Mouse (Mus musculus): ENCODE measurements at regions not wholly inside any gene's neighbourhood (a gene's known extent, or its start where the extent isn't known, plus 50 kb on each side); places are given as distances from the start of the nearest gene placed in this dataset.

DNA sequence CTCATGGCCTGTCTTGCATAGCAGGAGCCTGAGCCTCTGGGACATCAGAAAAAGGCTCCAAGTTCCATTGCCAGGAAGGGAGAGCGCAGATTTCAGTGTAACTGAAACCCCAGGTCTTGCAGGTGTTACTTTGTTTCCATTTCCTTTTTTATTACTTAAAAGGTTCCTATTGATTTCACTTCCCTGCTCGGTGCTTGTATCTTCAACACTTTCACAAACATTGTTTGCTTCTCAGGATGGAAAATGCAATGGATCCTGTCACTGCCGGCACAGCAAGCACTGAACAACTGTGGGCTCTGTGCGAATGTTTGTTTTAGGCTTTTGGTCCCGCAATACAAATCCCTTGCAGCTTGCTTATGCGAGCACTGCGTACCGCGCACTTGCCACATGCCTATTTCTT is 290.0 kb upstream of the Stt3b start:
- no peaks in the 10 kb centered on the region for H3K4me1 ChIP-seq (ENCODE audit: control insufficient read depth, low read depth, low read length)
- no peak overlapping the region for H3K27ac ChIP-seq (ENCODE audit: low read length)
- no peaks in the 10 kb centered on the region for H3K9me3 ChIP-seq (replicated peaks; ENCODE audit: control insufficient read depth, low read length)
- no peak overlapping the region for H3K9ac ChIP-seq (ENCODE audit: low read depth, low read length)
- no peak for ATAC-seq (ENCODE audit: low read depth)
- no peaks in the 10 kb centered on the region for H3K36me3 ChIP-seq (ENCODE audit: control insufficient read depth, insufficient read depth)
- no peaks in the 10 kb centered on the region for H3K27me3 ChIP-seq (ENCODE audit: control insufficient read depth, insufficient read depth, low read depth, low read length)
- 75% methylated on average over 9 of the region's 9 CpGs for WGBS (ENCODE audit: insufficient replicate concordance)
- no peak overlapping the region for H3K4me3 ChIP-seq (ENCODE audit: low read depth, low read length)
- no peak overlapping the region for H3K4me2 ChIP-seq (ENCODE audit: low read depth, low read length)

DNA sequence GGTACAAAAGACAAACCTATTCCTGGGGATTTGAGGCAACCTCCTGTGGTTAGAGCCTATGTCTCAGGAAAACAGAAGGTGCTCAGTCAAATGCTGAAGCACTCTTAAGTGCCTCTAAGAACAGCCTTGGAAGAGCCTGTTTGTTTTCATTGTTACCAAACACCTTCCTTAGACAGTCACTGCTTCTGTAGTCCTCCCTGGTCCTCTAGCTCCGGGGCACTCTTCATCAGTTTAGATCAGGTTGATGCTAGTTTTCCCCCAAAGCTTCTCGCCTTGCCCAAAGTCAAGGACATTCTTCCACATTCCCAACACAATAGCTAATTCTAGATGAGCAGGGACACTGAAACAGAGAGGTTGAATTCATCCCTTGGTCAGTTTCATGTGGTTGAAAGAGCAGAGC is 290.6 kb upstream of the Stt3b start:
- Histone ChIP-seq H3K4me3 (ENCODE audit: low read depth, low read length) (no peak overlapping the region), H3K9ac (ENCODE audit: low read depth, low read length) (no peak overlapping the region), H3K27ac (ENCODE audit: low read length) (no peak overlapping the region), H3K36me3 (ENCODE audit: control insufficient read depth, insufficient read depth) (no peaks in the 10 kb centered on the region), H3K4me2 (ENCODE audit: low read depth, low read length) (no peak overlapping the region), H3K9me3 (replicated peaks; ENCODE audit: control insufficient read depth, low read length) (no peaks in the 10 kb centered on the region), H3K4me1 (ENCODE audit: control insufficient read depth, low read depth, low read length) (no peaks in the 10 kb centered on the region), H3K27me3 (ENCODE audit: control insufficient read depth, insufficient read depth, low read depth, low read length) (no peaks in the 10 kb centered on the region)
- 68% methylated on average over 2 of the region's 2 CpGs for WGBS (ENCODE audit: insufficient replicate concordance)
- ATAC-seq (ENCODE audit: low read depth), result no peak

DNA sequence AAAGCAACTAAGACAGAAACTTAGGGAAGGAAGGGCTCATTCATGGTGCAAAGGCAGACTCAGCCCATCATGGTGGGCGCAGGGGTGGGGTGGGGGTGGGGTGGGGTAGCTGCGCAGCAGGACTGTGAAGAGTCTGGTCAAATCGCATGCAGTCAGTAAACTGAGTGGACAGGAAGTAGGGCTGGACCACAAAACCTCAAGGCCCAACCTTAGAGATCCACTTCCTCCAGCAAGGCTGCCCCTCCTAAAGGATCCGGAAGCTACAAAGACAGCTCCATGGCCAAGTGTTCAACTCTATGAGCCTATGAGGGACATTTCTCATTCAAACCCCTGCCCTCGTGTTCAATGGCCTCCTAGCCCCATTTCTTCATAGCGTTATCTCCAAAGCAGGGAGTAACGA is 292.6 kb upstream of the Stt3b start:
- Histone ChIP-seq H3K4me2 (ENCODE audit: low read depth, low read length) (no peak overlapping the region), H3K9me3 (replicated peaks; ENCODE audit: control insufficient read depth, low read length) (no peaks in the 10 kb centered on the region), H3K4me3 (ENCODE audit: low read depth, low read length) (no peak overlapping the region), H3K9ac (ENCODE audit: low read depth, low read length) (no peak overlapping the region), H3K27me3 (ENCODE audit: control insufficient read depth, insufficient read depth, low read depth, low read length) (no peaks in the 10 kb centered on the region), H3K36me3 (ENCODE audit: control insufficient read depth, insufficient read depth) (no peaks in the 10 kb centered on the region), H3K4me1 (ENCODE audit: control insufficient read depth, low read depth, low read length) (no peaks in the 10 kb centered on the region), H3K27ac (ENCODE audit: low read length) (no peak overlapping the region)
- WGBS (ENCODE audit: insufficient replicate concordance), result 64% methylated on average over 7 of the region's 7 CpGs
- no peak for ATAC-seq (ENCODE audit: low read depth)

DNA sequence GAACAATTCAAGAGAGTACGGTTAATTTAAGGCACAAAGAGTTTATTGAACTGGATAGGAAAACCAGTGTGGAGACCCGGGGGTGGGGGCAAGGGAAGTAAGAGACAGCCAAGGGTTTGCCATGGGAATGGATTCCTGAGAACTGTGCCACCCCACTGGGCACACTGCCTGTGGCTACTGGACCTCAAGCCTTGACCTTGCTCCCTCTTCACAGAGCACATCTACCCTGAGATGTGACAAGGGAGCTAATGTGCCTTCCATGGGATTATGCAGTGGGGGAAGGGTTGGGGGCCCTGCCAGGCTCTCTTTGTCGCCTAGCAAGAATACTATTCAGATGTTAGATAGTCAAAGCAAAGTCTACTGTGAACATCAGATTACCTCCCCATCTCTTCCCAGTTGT is 294.2 kb upstream of the Stt3b start:
- Histone ChIP-seq H3K4me3 (ENCODE audit: low read depth, low read length) (no peak overlapping the region), H3K4me1 (ENCODE audit: control insufficient read depth, low read depth, low read length) (no peaks in the 10 kb centered on the region), H3K36me3 (ENCODE audit: control insufficient read depth, insufficient read depth) (no peaks in the 10 kb centered on the region), H3K27ac (ENCODE audit: low read length) (no peak overlapping the region), H3K9me3 (replicated peaks; ENCODE audit: control insufficient read depth, low read length) (no peaks in the 10 kb centered on the region), H3K27me3 (ENCODE audit: control insufficient read depth, insufficient read depth, low read depth, low read length) (no peaks in the 10 kb centered on the region), H3K4me2 (ENCODE audit: low read depth, low read length) (no peak overlapping the region), H3K9ac (ENCODE audit: low read depth, low read length) (no peak overlapping the region)
- ATAC-seq (ENCODE audit: low read depth), result no peak
- WGBS (ENCODE audit: insufficient replicate concordance), result 62% methylated on average over 3 of the region's 3 CpGs

DNA sequence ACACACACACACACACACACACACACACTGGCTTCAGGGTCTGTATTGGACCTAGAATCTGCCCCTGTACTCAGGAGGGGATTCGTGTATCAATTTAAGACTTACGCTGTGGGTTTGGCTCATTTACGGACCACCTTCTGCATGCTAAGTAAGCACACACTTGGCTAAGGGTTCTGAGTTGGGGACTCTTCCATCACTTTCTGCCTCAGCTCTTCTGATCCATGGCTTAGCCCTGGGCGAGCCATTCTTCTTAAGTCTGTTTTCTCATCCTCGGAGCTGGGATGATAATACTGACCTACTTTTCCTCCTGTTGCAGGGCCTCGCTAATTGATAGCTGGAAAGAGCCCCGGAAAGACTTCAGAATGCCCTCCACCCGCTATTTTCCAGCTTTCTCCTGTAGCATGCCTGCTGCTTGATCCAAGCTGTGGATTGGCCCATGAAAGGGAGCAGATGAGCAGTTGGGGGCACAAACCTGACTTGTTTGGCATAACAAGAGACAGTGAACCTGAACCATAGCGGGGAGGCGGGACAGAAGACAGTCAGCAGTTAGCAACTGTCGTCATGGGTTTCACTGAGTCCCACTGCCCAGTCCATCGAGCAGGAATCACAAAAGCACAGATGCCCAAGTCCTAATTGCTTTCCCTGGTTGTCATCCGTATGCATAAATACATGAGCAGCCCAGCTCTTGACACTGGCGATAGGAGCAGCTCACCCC is 294.9 kb upstream of the Stt3b start:
- Histone ChIP-seq H3K36me3 (ENCODE audit: control insufficient read depth, insufficient read depth) (no peaks in the 10 kb centered on the region), H3K9me3 (replicated peaks; ENCODE audit: control insufficient read depth, low read length) (no peaks in the 10 kb centered on the region), H3K9ac (ENCODE audit: low read depth, low read length) (no peak overlapping the region), H3K27ac (ENCODE audit: low read length) (no peak overlapping the region), H3K4me3 (ENCODE audit: low read depth, low read length) (no peak overlapping the region), H3K4me2 (ENCODE audit: low read depth, low read length) (no peak overlapping the region), H3K27me3 (ENCODE audit: control insufficient read depth, insufficient read depth, low read depth, low read length) (no peaks in the 10 kb centered on the region), H3K4me1 (ENCODE audit: control insufficient read depth, low read depth, low read length) (no peaks in the 10 kb centered on the region)
- WGBS (ENCODE audit: insufficient replicate concordance), result 77% methylated on average over 14 of the region's 14 CpGs
- no peak for ATAC-seq (ENCODE audit: low read depth)

DNA sequence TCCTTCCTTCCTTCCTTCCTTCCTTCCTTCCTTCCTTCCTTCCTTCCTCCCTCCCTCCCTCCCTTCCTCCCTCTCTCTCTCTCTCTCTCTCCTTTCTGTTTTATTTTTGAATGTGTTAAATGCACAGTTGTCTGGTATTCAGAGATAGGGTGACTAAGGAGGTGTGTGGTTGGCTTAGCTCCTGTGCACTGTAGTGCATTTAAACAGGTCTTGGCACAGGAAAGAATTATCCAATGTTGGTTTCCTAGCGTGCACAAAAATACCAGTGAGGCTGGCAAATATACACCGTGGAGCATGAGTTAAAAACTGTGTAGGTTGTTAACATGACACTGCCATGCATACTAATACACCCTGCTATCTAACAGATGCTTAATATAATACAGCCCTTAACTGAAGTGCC is 297.7 kb upstream of the Stt3b start:
- 20% methylated on average over 2 of the region's 2 CpGs for WGBS (ENCODE audit: insufficient replicate concordance)
- no peaks in the 10 kb centered on the region for H3K27me3 ChIP-seq (ENCODE audit: control insufficient read depth, insufficient read depth, low read depth, low read length)
- no peak overlapping the region for H3K9ac ChIP-seq (ENCODE audit: low read depth, low read length)
- no peak overlapping the region for H3K4me2 ChIP-seq (ENCODE audit: low read depth, low read length)
- H3K4me3 ChIP-seq (ENCODE audit: low read depth, low read length), result no peak overlapping the region
- H3K27ac ChIP-seq (ENCODE audit: low read length), result no peak overlapping the region
- ATAC-seq (ENCODE audit: low read depth), result no peak
- no peaks in the 10 kb centered on the region for H3K36me3 ChIP-seq (ENCODE audit: control insufficient read depth, insufficient read depth)
- H3K9me3 ChIP-seq (replicated peaks; ENCODE audit: control insufficient read depth, low read length), result no peaks in the 10 kb centered on the region
- H3K4me1 ChIP-seq (ENCODE audit: control insufficient read depth, low read depth, low read length), result peaks cover 4% of the 10 kb centered on the region

DNA sequence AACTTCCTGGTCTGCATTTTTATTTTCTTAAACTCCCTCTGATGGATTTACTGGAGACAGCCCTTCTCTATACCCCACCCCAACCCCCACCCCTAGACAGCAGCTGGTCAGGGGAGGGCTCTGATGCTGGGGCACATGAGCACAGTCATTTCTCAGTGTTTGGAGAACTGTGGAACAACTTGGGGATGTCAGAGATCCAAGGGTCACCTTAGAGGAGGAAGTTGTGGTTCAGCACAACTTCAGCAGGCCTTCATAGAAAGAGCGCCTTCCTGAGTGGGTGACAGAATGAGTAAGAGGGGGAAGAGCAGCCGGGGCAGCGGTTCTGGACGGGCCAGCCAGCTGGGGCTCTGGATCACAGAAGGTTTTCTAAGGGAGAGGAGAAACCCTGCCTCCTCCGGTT is 298.2 kb upstream of the Stt3b start:
- Histone ChIP-seq H3K27ac (ENCODE audit: low read length) (no peak overlapping the region), H3K9me3 (replicated peaks; ENCODE audit: control insufficient read depth, low read length) (no peaks in the 10 kb centered on the region), H3K9ac (ENCODE audit: low read depth, low read length) (no peak overlapping the region), H3K27me3 (ENCODE audit: control insufficient read depth, insufficient read depth, low read depth, low read length) (no peaks in the 10 kb centered on the region), H3K4me1 (ENCODE audit: control insufficient read depth, low read depth, low read length) (peaks cover 4% of the 10 kb centered on the region), H3K36me3 (ENCODE audit: control insufficient read depth, insufficient read depth) (no peaks in the 10 kb centered on the region), H3K4me3 (ENCODE audit: low read depth, low read length) (no peak overlapping the region), H3K4me2 (ENCODE audit: low read depth, low read length) (no peak overlapping the region)
- WGBS (ENCODE audit: insufficient replicate concordance), result 33% methylated on average over 5 of the region's 5 CpGs
- ATAC-seq (ENCODE audit: low read depth), result no peak

DNA sequence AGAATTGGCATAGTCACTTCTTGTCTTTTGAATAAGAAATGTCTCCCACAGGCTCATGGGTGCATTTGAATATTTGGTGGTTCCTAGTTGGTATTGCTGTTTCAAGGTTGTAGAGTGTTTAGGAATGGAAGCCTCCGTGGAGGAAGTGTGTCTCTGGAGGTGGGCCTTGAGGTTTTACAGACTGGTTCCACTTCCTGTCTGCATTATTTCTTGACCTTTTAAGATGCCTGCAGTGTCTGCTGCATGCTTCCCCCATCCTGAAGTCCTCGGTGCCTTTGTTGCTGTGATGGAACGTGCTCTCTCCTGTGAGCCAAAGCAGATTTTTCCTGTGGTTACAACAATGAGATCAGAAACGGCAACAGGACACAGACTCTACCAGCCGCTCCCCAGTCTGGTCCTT is 299.4 kb upstream of the Gadl1 start:
- Histone ChIP-seq H3K9ac (ENCODE audit: low read depth, low read length) (no peak overlapping the region), H3K27me3 (ENCODE audit: control insufficient read depth, insufficient read depth, low read depth, low read length) (no peaks in the 10 kb centered on the region), H3K9me3 (replicated peaks; ENCODE audit: control insufficient read depth, low read length) (no peaks in the 10 kb centered on the region), H3K27ac (ENCODE audit: low read length) (no peak overlapping the region), H3K4me1 (ENCODE audit: control insufficient read depth, low read depth, low read length) (peaks cover 4% of the 10 kb centered on the region), H3K4me3 (ENCODE audit: low read depth, low read length) (no peak overlapping the region), H3K4me2 (ENCODE audit: low read depth, low read length) (no peak overlapping the region), H3K36me3 (ENCODE audit: control insufficient read depth, insufficient read depth) (no peaks in the 10 kb centered on the region)
- WGBS (ENCODE audit: insufficient replicate concordance), result 33% methylated on average over 5 of the region's 5 CpGs
- no peak for ATAC-seq (ENCODE audit: low read depth)

DNA sequence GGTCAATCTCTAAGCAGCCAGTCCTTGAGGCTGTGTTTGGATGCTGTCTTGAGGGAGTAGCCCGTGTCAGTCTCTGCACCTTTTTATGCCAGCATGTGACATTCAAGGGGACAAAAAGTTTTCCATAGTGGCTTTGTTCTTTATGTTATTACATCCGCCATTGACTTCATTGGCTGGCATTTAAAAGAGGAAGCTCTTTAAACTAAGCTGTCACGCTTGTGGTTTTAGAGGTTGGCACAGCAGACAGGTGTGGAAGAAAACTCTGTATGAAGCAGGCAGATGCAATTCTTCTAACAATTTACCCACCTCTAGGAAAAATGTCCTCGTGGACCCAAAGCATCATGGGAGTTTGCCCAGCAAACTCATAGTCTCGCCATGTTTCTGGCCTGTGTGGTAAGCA is 297.5 kb upstream of the Gadl1 start:
- H3K4me1 ChIP-seq (ENCODE audit: control insufficient read depth, low read depth, low read length), result peaks cover 4% of the 10 kb centered on the region
- no peak overlapping the region for H3K4me2 ChIP-seq (ENCODE audit: low read depth, low read length)
- no peak for ATAC-seq (ENCODE audit: low read depth)
- H3K27me3 ChIP-seq (ENCODE audit: control insufficient read depth, insufficient read depth, low read depth, low read length), result no peaks in the 10 kb centered on the region
- H3K9me3 ChIP-seq (replicated peaks; ENCODE audit: control insufficient read depth, low read length), result no peaks in the 10 kb centered on the region
- no peak overlapping the region for H3K9ac ChIP-seq (ENCODE audit: low read depth, low read length)
- no peaks in the 10 kb centered on the region for H3K36me3 ChIP-seq (ENCODE audit: control insufficient read depth, insufficient read depth)
- 0 out of 2 replicates have a peak overlapping the region, but pooled peaks have one; percentile 10 for H3K27ac ChIP-seq (ENCODE audit: low read length)
- H3K4me3 ChIP-seq (ENCODE audit: low read depth, low read length), result no peak overlapping the region
- WGBS (ENCODE audit: insufficient replicate concordance), result 27% methylated on average over 5 of the region's 5 CpGs

All from liver, embryonic 16.5 days (tissue).